Mouse (Mus musculus) R1 (cell line): ENCODE results near the gene Ing4.
A peak's percentile ranks its signal among the peaks of the same experiment; 100 is the strongest.

Experiments used
- DNase-seq: peaks from one replicate; pipeline ENCODE4 v3.0.0-alpha.2; 2018; ENCODE audit warnings: low read depth, low spot score

Ing4 gene

DNA sequence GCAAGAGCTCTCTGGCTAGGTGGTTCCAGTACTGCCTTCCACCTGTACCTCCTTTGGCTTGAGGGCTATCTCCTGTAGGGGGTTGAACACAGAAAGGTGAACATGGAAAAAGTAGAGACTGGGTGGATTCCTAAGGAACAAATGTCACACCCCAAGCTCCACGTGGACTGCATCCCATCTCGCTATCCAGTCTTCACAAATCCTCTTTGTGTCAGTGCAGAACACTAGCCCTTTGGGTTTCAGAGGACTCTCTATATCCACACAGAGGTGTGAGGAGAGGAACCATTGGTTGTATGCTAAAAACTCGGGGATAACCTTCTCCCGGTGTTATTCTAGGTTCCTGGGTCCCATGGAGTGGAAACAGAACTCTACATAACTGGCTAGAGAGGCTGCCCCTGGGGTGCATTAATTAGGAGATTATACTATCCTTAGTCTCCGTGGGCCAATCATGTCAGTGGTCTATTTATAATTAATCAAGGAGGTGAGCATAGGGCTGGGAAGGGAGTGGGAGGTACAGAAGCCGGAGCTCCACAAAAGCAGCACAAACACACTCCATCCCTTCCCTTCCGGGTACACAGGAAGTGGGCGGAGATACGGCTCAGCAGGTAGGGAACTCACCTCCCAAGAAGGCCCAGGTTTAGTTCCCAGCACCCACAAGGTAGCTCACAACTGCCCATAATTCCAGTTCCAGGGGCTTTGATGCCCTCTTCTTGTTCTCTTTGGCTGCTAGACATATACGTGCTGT is 51.0 kb downstream of the Ing4 start:
- DNase-seq: peak; percentile 95

DNA sequence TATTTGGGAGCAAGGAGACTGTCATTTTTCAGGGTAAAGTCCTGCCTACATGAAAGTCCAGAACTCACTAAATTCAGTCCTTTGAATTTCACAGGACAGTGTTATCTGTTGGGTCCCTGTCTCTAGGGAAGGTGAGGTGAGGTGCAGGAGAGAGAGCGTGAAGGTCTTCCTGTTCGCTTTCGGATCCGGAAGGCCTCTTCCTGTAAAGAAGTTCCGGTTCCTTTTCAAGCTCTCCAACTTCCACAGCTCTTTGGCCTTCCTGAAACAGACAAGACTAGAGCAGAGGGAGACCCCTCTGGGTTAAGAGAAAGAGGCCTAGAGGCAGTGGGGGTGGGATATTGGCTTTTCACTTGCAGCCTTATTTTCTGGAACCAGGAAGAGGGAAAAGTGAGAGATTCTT is 52.8 kb downstream of the Ing4 start:
- peak; percentile 49 for DNase-seq

- no peak for DNase-seq
Observed at GRCm38 (mm10) chr6:125094843-125095242, 55.3 kb downstream of the Ing4 start.

GRCm38 (mm10) chr6:125095391-125096278 is 56.1 kb downstream of the Ing4 start, which contains the start of gene Chd4:
TSS of gene Chd4 (plus strand) at chr6:125095981.
- peak; percentile 92 for DNase-seq

GRCm38 (mm10) chr6:125096279-125096596 is 56.7 kb downstream of the Ing4 start:
- DNase-seq: no peak

DNA sequence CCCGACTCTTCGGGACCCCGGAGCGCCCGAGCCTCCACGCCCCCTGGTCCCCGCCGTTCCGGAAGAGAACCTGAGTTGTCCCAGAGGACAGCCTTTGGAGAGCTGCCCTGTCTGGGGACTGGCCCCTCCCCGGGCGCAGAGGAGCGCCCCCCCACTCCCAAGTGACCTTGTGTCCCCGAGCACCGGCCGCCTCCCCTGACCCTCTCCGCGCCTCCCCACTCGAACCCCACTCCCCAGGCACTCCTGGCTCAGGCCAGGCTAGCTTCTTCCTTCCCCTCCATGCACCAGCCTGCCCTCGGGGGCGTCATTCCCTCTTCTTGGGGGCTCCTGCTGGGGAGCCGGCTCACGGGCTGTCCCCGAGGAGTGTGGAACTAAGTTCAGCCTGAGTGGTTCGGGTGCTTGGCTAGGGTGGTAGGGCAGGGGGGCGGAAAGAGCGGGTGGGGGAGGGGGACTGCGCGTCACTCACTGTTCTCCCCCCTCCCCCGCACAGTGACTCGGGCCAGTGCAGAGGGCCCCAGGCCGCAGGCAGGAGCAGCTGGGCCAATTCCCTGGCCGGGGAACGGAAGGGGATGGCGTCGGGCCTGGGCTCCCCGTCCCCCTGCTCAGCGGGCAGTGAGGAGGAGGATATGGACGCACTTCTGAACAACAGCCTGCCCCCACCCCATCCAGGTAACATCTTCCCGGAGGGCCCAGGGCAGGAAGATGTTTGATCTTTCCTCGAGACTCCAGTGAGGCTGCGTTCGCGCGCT is 57.2 kb downstream of the Ing4 start:
- peak; percentile 37 for DNase-seq

DNA sequence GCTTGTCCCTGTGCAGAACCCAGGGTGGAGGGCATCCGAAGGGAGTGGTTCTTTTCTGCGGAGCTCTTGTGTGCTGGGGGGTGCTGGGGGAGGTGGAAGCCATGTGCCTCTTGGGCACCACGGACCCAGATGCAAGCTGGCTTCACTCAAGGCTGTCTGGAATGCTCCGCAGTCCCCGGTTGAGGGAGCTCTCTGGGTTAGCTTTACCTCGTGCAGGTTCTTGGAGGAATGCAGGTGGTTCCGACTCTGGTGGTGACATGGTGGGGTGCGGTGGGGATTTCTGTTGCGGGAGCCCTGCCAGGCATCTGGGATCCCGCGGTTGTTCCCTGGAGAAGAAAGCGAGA is 57.8 kb downstream of the Ing4 start:
- peak; percentile 28 for DNase-seq

GRCm38 (mm10) chr6:125097951-125098350 is 58.4 kb downstream of the Ing4 start:
- no peak for DNase-seq

DNA sequence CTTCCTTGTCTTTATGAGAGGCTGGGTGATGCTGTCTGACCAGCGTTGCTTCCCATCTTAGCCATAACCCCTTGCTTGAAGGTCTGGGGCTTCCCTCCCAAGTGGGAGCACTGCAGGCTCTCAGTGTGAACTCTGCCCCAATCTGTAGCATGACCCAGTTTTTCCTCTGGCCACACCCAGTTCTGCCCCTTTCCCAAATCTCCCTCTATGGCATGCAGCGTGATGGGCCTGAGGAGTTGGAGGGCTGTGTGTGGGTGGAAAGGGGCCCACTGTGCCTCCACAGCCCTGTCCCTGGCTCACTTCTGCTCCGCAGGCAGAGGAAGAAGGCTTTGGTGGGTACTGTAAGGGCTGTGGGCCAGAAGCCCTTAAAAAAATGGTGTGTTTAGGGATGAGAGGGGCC is 59.0 kb downstream of the Ing4 start:
- DNase-seq: no peak
